Mouse (Mus musculus) midbrain, embryonic 16.5 days (tissue): Measurements from ENCODE around the gene Palld. TPM values are rescaled to one million over a fixed set of nuclear protein-coding genes. Genes with fewer than 3 reads are reported as not detected.

Experiments
- ATAC-seq: fragments of 200-750 bp; cut with Nextera tagmentation; 2 replicates; pipeline ENCODE4 v1.8.0; 2017; ENCODE audit warnings: moderate TSS enrichment
- H3K27ac ChIP-seq: fragments of 300-500 bp; sonication (generic); 2 replicates; pipeline ENCODE4 v1.5.1; 2014; ENCODE audit warnings: mild to moderate bottlenecking, low read length, mixed read lengths
- H3K27me3 ChIP-seq: fragments of 300-500 bp; sonication (generic); 2 replicates; pipeline ENCODE4 v1.6.1; 2014; ENCODE audit warnings: low read depth, low read length, mixed read lengths; ENCODE audit not compliant: control insufficient read depth, insufficient read depth
- H3K36me3 ChIP-seq: fragments of 300-500 bp; sonication (generic); 2 replicates; pipeline ENCODE4 v1.6.1; 2014; ENCODE audit warnings: mild to moderate bottlenecking, low read length, moderate library complexity, mixed read lengths; ENCODE audit not compliant: control insufficient read depth, insufficient read depth
- H3K4me1 ChIP-seq: fragments of 300-500 bp; sonication (generic); 2 replicates; pipeline ENCODE4 v1.6.1; 2014; ENCODE audit warnings: mild to moderate bottlenecking, low read length, mixed read lengths; ENCODE audit not compliant: control insufficient read depth, insufficient read depth
- H3K4me2 ChIP-seq: fragments of 300-500 bp; sonication (generic); 2 replicates; pipeline ENCODE4 v1.6.1; 2014; ENCODE audit warnings: mild to moderate bottlenecking, low read length, mixed read lengths
- H3K4me3 ChIP-seq: fragments of 300-500 bp; sonication (generic); 2 replicates; pipeline ENCODE4 v1.5.1; 2014; ENCODE audit warnings: low read depth, mild to moderate bottlenecking, low read length, moderate library complexity, mixed read lengths
- H3K9ac ChIP-seq: fragments of 300-500 bp; sonication (generic); 2 replicates; pipeline ENCODE4 v1.6.1; 2014; ENCODE audit warnings: low read depth, low read length, mixed read lengths
- H3K9me3 ChIP-seq: fragments of 300-500 bp; sonication (generic); replicated peaks from 2 replicates; pipeline ENCODE4 v1.6.1; 2014; ENCODE audit warnings: mild to moderate bottlenecking, low read length, mixed read lengths; ENCODE audit not compliant: control insufficient read depth, poor library complexity, severe bottlenecking
- WGBS: fragments of 180-500 bp; shearing (Covaris S2); extraction: QIAGEN DNeasy Blood & Tissue Kit; methylation state at CpG from one replicate; pipeline ENCODE4 v1.1.7; 2014; 5-methylcytosine and 5-hydroxymethylcytosine counted together
- polyA plus RNA-seq: library from polyadenylated mRNA; unstranded; fragments of >200 nt; fragmentation: Nextera tagmentation; extraction: Ambion mirVana; gene quantifications from 2 replicates; pipeline ENCODE4 v1.2.1, GENCODE M21; 2015

Palld gene
- polyA plus RNA-seq, 1 experiment from 2014 or later, result 15.4 TPM

DNA sequence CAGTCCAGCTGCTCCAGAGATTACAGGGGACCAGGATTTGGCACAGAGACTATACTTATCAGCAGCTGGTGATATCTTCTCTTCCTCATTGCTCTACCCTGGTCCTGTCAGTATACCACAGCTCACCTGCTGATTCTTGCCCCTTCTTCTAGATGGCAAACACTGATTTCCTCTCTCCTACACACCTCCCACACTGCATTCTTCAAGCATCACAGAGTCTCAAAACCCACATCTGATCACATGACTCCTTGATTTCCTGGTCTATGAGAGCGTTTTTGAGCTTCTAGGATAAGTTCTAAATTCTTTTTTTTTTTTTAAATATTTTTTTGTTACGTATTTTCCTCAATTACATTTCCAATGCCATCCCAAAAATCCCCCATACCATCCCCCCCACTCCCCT, 331.9 kb downstream of the Palld start:
- H3K9ac ChIP-seq, result no peak overlapping the region
- no peaks in the 10 kb centered on the region for H3K9me3 ChIP-seq
- no peak overlapping the region for H3K4me3 ChIP-seq
- H3K27me3 ChIP-seq, result no peaks in the 10 kb centered on the region
- no peak overlapping the region for H3K27ac ChIP-seq
- ATAC-seq, result no peak
- no peak overlapping the region for H3K4me2 ChIP-seq
- H3K36me3 ChIP-seq, result no peaks in the 10 kb centered on the region
- WGBS, result 94% methylated on average over 2 of the region's 2 CpGs
- H3K4me1 ChIP-seq, result no peaks in the 10 kb centered on the region

GRCm38 (mm10) chr8:61569721-61570120, 332.8 kb downstream of the Palld start:
- Histone ChIP-seq H3K27ac (no peak overlapping the region), H3K4me3 (no peak overlapping the region), H3K9me3 (no peaks in the 10 kb centered on the region), H3K36me3 (no peaks in the 10 kb centered on the region), H3K4me1 (no peaks in the 10 kb centered on the region), H3K27me3 (no peaks in the 10 kb centered on the region), H3K9ac (no peak overlapping the region), H3K4me2 (no peak overlapping the region)
- ATAC-seq, result no peak
- 49% methylated on average over 4 of the region's 4 CpGs for WGBS

- Histone ChIP-seq H3K4me1 (no peaks in the 10 kb centered on the region), H3K9ac (no peak overlapping the region), H3K27ac (no peak overlapping the region), H3K9me3 (no peaks in the 10 kb centered on the region), H3K36me3 (no peaks in the 10 kb centered on the region), H3K4me3 (no peak overlapping the region), H3K27me3 (no peaks in the 10 kb centered on the region), H3K4me2 (no peak overlapping the region)
- ATAC-seq, result no peak
Measured at GRCm38 (mm10) chr8:61569211-61569610, 333.3 kb downstream of the Palld start.

DNA sequence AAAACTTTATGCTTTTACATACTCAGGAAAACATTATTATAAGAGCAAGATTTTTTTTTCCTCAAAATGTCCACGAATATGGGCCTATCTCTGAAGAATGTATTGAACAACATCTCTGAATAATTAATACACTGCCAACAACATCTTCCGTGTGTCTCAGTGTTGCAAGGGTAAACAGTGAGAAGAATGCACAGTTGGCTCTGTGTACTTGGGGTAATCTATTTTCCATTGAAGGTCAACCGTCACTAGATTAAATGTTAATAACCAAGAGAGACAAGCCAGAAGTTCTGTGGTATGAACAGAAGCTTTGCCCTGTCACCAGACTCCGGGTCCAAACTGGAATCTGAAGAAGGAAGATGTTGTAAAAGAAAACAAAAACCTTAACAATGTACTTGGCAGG, 339.1 kb downstream of the Palld start:
- no peak overlapping the region for H3K4me2 ChIP-seq

DNA sequence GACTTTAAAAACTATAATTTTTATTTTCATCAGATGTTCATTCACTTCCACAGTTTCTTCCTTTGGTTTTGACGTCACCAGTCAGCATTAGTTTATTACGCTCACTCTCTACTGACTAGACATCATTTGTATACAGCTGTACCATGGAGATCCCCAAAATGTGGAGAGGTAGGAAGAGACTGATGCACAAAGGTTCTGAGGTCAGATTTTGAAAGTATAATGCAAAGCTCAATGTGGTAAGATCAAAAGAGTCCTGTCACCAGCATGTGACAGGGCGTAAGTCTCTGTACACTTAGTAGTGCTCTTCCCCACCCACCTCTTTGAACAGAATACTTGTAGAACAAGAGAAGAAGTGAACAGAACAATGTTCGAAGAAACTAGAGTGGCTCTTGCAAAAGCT, 339.9 kb downstream of the Palld start:
- Histone ChIP-seq H3K9ac (no peak overlapping the region), H3K4me1 (no peaks in the 10 kb centered on the region), H3K4me3 (no peak overlapping the region), H3K4me2 (no peak overlapping the region), H3K9me3 (no peaks in the 10 kb centered on the region), H3K27me3 (no peaks in the 10 kb centered on the region), H3K27ac (no peak overlapping the region), H3K36me3 (no peaks in the 10 kb centered on the region)
- no peak for ATAC-seq
- 93% methylated on average over 4 of the region's 4 CpGs for WGBS

More for the DNA sequence above, 339.1 kb downstream of the Palld start:
- Histone ChIP-seq H3K9me3 (no peaks in the 10 kb centered on the region), H3K27ac (no peak overlapping the region), H3K9ac (no peak overlapping the region), H3K4me3 (no peak overlapping the region), H3K4me1 (no peaks in the 10 kb centered on the region), H3K36me3 (no peaks in the 10 kb centered on the region), H3K27me3 (no peaks in the 10 kb centered on the region)
- no peak for ATAC-seq
- 80% methylated on average over 4 of the region's 4 CpGs for WGBS

GRCm38 (mm10) chr8:61561220-61561619, 341.3 kb downstream of the Palld start:
- Histone ChIP-seq H3K27ac (no peak overlapping the region), H3K4me1 (no peaks in the 10 kb centered on the region), H3K36me3 (no peaks in the 10 kb centered on the region), H3K9ac (no peak overlapping the region), H3K9me3 (no peaks in the 10 kb centered on the region), H3K27me3 (no peaks in the 10 kb centered on the region), H3K4me3 (no peak overlapping the region), H3K4me2 (no peak overlapping the region)
- WGBS, result 93% methylated on average over 5 of the region's 5 CpGs
- no peak for ATAC-seq

DNA sequence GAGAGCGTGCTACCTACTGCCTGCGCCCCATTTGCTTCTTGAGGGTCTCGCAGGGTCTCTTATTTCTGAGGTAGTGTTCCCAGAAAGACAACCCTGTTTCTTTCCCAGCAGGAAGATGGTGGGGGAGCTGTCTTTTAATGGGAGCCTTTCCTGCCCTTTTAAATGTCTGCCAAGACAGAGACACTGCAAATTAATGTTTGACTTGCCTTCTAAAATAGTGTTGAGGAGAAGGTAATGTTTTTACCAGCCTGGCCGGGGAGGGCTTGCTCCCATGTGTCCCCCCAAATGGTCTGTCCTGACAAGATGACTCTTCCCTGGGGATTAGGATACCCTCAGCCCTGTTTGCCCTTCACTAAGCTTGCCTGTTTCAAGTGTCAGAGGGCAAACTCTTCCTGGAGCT, 342.5 kb downstream of the Palld start:
- H3K9me3 ChIP-seq, result no peaks in the 10 kb centered on the region
- H3K9ac ChIP-seq, result no peak overlapping the region
- WGBS, result 91% methylated on average over 4 of the region's 4 CpGs
- H3K4me2 ChIP-seq, result no peak overlapping the region
- H3K4me3 ChIP-seq, result no peak overlapping the region
- H3K27ac ChIP-seq, result no peak overlapping the region
- H3K4me1 ChIP-seq, result peaks cover 3% of the 10 kb centered on the region
- no peaks in the 10 kb centered on the region for H3K27me3 ChIP-seq
- H3K36me3 ChIP-seq, result no peaks in the 10 kb centered on the region
- no peak for ATAC-seq

GRCm38 (mm10) chr8:61559450-61559849, 343.0 kb downstream of the Palld start:
- no peak overlapping the region for H3K4me2 ChIP-seq
- H3K4me3 ChIP-seq, result no peak overlapping the region
- WGBS, result 85% methylated on average over 5 of the region's 5 CpGs
- no peak for ATAC-seq
- H3K36me3 ChIP-seq, result no peaks in the 10 kb centered on the region
- peaks cover 5% of the 10 kb centered on the region for H3K4me1 ChIP-seq
- no peak overlapping the region for H3K27ac ChIP-seq
- H3K9me3 ChIP-seq, result no peaks in the 10 kb centered on the region
- no peak overlapping the region for H3K9ac ChIP-seq
- no peaks in the 10 kb centered on the region for H3K27me3 ChIP-seq

GRCm38 (mm10) chr8:61558051-61558846, 344.2 kb downstream of the Palld start:
- no peak overlapping the region for H3K4me3 ChIP-seq
- no peak overlapping the region for H3K4me2 ChIP-seq
- no peak overlapping the region for H3K27ac ChIP-seq
- peaks cover 5% of the 10 kb centered on the region for H3K4me1 ChIP-seq
- ATAC-seq, result no peak
- H3K9me3 ChIP-seq, result no peaks in the 10 kb centered on the region
- WGBS, result 93% methylated on average over 12 of the region's 12 CpGs
- H3K36me3 ChIP-seq, result no peaks in the 10 kb centered on the region
- no peaks in the 10 kb centered on the region for H3K27me3 ChIP-seq
- no peak overlapping the region for H3K9ac ChIP-seq
